9 mouse cellular contexts compared by ENCODE assay signal in the genomic region with DNA sequence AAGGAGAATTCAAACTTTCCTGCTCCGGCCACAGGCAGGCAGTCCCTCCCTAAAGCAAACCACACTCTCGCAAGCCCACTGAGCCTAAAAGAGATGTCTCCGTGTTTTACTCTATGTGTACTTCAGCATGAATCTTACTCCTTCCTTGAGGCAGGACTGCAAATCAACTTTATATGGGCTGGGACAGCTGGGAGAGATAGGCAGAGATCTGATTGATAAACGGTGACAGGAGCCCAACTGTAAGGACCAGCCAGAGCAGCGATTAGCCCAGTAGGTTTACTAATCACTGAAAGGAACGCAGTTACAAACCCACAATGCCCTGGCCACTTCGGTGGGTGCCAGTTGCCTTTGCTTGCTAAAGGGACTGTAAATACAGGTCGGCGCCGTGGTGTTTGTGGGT. TPM values are rescaled to one million over a fixed set of nuclear protein-coding genes. Genes with fewer than 3 reads are reported as not detected.
DNase-seq lines count a peak whose midpoint lies in the region; ATAC-seq lines count a peak whose summit lies in the region.
"Had no signal": no experiment of that assay in that cellular context is flagged by ENCODE, and none has a peak within 500 bp of the region (broad histone marks: within the 10 kb centered on the region; RNA-seq: fewer than 3 reads in every experiment).

No protein-coding gene starts in this region.

- 20% methylated on average over 10 of the region's 10 CpGs for WGBS in heart, embryonic 13.5 days
- 45% methylated on average over 10 of the region's 10 CpGs for WGBS in hindbrain, embryonic 16.5 days
- 45% methylated on average over 10 of the region's 10 CpGs for WGBS in midbrain, embryonic 13.5 days

- H3K36me3 ChIP-seq in heart, embryonic 13.5 days = no peaks in the 10 kb centered on the region
- no peaks in the 10 kb centered on the region for H3K36me3 ChIP-seq in hindbrain, embryonic 16.5 days (ENCODE audit: control insufficient read depth, insufficient read depth, low read length)
- no peaks in the 10 kb centered on the region for H3K36me3 ChIP-seq in midbrain, embryonic 13.5 days

- peak overlapping the region; percentile 45 for H3K4me3 ChIP-seq in heart, embryonic 13.5 days
- no peak overlapping the region for H3K4me3 ChIP-seq in hindbrain, embryonic 16.5 days (ENCODE audit: low read length)
- peak overlapping the region; percentile 5; the same call in 1 of the 2 replicates for H3K4me3 ChIP-seq in midbrain, embryonic 13.5 days (replicated peaks)

- ATAC-seq in heart, embryonic 13.5 days (ENCODE audit: extremely low read depth, insufficient number of reproducible peaks, low FRiP score, low TSS enrichment) = no peak
- peak; percentile 28 for ATAC-seq in activated CD4-positive, CD25-positive, alpha-beta regulatory T cell, adult 4 months
- no peak for ATAC-seq in hindbrain, embryonic 16.5 days
- no peak for ATAC-seq in midbrain, embryonic 13.5 days

- H3K9me3 ChIP-seq in heart, embryonic 13.5 days = no peaks in the 10 kb centered on the region
- H3K9me3 ChIP-seq in hindbrain, embryonic 16.5 days (ENCODE audit: control insufficient read depth, low read length) = no peaks in the 10 kb centered on the region
- no peaks in the 10 kb centered on the region for H3K9me3 ChIP-seq in midbrain, embryonic 13.5 days

- DNase-seq in heart, postnatal 14 days = no peak
- DNase-seq in cerebellum, adult 9-11 months = no peak
- no peak for DNase-seq in gastrocnemius, adult 18-20 months (ENCODE audit: low spot score)
- DNase-seq in right cerebral cortex, postnatal 36 days (ENCODE audit: low spot score in 2 of 2) = no peak

- H3K27ac ChIP-seq in heart, embryonic 13.5 days (replicated peaks) = no peak overlapping the region
- no peak overlapping the region for H3K27ac ChIP-seq in hindbrain, embryonic 16.5 days (ENCODE audit: low read depth, low read length)
- no peak overlapping the region for H3K27ac ChIP-seq in midbrain, embryonic 13.5 days

- H3K9ac ChIP-seq in heart, embryonic 13.5 days = peak overlapping the region; percentile 74
- no peak overlapping the region for H3K9ac ChIP-seq in hindbrain, embryonic 16.5 days (ENCODE audit: low read depth, low read length)
- H3K9ac ChIP-seq in midbrain, embryonic 13.5 days (replicated peaks) = no peak overlapping the region

- intact Hi-C loops in heart, postnatal 14 days (cut with DNase I) = no loop called here

- H3K27me3 ChIP-seq in heart, embryonic 13.5 days (replicated peaks) = no peaks in the 10 kb centered on the region
- H3K27me3 ChIP-seq in hindbrain, embryonic 16.5 days (replicated peaks; ENCODE audit: control insufficient read depth, insufficient read depth, low read length) = no peaks in the 10 kb centered on the region
- H3K27me3 ChIP-seq in midbrain, embryonic 13.5 days = 0 out of 2 replicates have a peak, but pooled peaks cover 3% of the 10 kb centered on the region

- H3K4me2 ChIP-seq in heart, embryonic 13.5 days = peak overlapping the region; percentile 68
- peak overlapping the region; percentile 40 for H3K4me2 ChIP-seq in hindbrain, embryonic 16.5 days (ENCODE audit: low read length)
- H3K4me2 ChIP-seq in midbrain, embryonic 13.5 days (replicated peaks) = peak overlapping the region; percentile 36

- peaks cover 4% of the 10 kb centered on the region; the same call in 1 of the 2 replicates for H3K4me1 ChIP-seq in heart, embryonic 13.5 days
- H3K4me1 ChIP-seq in hindbrain, embryonic 16.5 days (ENCODE audit: control insufficient read depth, insufficient read depth, low read depth, low read length) = no peaks in the 10 kb centered on the region
- no peaks in the 10 kb centered on the region; the same call in 1 of the 2 replicates for H3K4me1 ChIP-seq in midbrain, embryonic 13.5 days (replicated peaks)

RNA-seq across cellular contexts. Expression of a gene that starts 35.5 kb away (rescaled TPM):
- polyA plus RNA-seq in heart, embryonic 13.5 days (2015; fragmentation: Nextera tagmentation; extraction: Ambion mirVana) = not detected in 2 replicates
- total RNA-seq in heart, postnatal 14 days (2021) = not detected
- not detected for polyA plus RNA-seq in activated CD4-positive, CD25-positive, alpha-beta regulatory T cell, adult 4 months (2017; shearing (Covaris generic))
- polyA plus RNA-seq in hindbrain, embryonic 16.5 days (2015; fragmentation: Nextera tagmentation; extraction: Ambion mirVana) = not detected in 2 replicates
- not detected in 2 replicates for polyA plus RNA-seq in midbrain, embryonic 13.5 days (2015; fragmentation: Nextera tagmentation; extraction: Ambion mirVana)
- total RNA-seq in gastrocnemius, adult 18-20 months (2021) = not detected
- total RNA-seq: neutrophil, adult 5-6 weeks had no signal
